Mouse (Mus musculus) left cerebral cortex, adult 2 months (tissue): ENCODE results near the gene Ccl4. TPM values are rescaled to one million over a fixed set of nuclear protein-coding genes. Genes with fewer than 3 reads are reported as not detected.

Source experiments
- DNase-seq, 2 experiments: peaks; one replicate each; pipeline ENCODE4 v3.0.0; 2021 to 2022; ENCODE audit warnings: low spot score in 2 of 2, mixed read lengths in 1 of 2; ENCODE audit errors: extremely low spot score in 1 of 2
- H3K27ac ChIP-seq: fragments of 200-600 bp; 2 replicates; pipeline ENCODE4 v1.8.1; 2022
- H3K4me3 ChIP-seq: fragments of 200-600 bp; 2 replicates; pipeline ENCODE4 v1.8.1; 2022
- CTCF ChIP-seq: fragments of 200-600 bp; IDR thresholded peaks from 2 replicates; pipeline ENCODE4 v1.8.1; 2022; ENCODE audit warnings: antibody characterized with exemption, mild to moderate bottlenecking, moderate library complexity
- intact Hi-C: fragments of 180-260 bp; cut with DNase I; formaldehyde crosslinking; loops from one replicate; pipeline ENCODE4 v1.15.1; 2025
- long read RNA-seq, 2 experiments: library from polyadenylated mRNA; stranded (forward); transcript quantifications; one replicate each; pipeline ENCODE4 v2.0.0; 2021; ENCODE audit warnings: borderline mapping rate in 2 of 2
- total RNA-seq, 2 experiments: library from RNA; stranded (reverse); gene quantifications; 2 replicates each; pipeline ENCODE4 v1.2.3; 2021

Gene Ccl4
- not detected for total RNA-seq
- long read RNA-seq, experiment 1 = 0 reads
- long read RNA-seq, experiment 2 = 0 reads

DNA sequence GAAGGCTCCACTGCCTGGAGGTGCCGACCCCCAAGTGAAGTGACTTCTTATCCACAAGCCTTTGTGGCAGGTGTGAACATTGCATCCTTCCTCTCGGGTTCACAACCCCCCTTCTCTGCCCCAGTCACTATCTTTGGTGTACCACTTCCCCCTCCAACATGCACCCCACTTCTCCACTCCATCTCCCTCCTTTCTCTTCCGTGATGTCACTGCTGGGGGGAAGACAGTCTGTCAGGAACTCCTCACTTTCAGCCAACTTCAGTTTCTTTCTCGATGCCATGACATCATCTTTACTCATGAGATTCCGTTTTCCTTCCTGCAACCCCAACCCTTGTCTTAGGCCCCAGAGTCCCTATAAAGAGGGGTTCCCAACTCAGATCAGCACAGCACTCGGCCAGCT lies at the start of gene Ccl4:
TSS of gene Ccl4 (plus strand) at position 381 of the 400 bp plus-strand sequence.
- Histone ChIP-seq H3K4me3 (no peak within 1 kb of the TSS), H3K27ac (no peak within 1 kb of the TSS)
- intact Hi-C loops = no loop called here
- no peak for TF ChIP-seq CTCF
- no peak for DNase-seq

DNA sequence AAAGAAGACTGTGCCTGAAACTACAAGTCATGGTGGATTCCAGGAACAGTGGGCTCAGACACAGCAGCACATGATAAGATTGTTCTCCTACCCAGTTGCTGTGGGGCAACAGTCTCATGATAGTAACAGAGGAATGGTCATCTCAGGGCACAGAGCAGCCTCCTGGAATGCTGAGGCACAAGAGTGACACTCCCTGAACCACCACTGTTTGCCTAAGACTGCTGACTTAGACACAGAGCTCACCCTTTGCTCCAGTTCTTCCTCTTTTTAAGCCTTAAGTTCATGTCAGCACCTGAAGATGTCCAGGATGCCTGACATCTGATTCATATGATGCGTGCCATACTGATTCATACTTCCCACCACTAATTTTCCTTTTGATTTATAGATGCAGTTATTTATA lies 45.8 kb upstream of the Ccl4 start:
- DNase-seq = no peak
- intact Hi-C loops = no loop called here
- H3K27ac ChIP-seq = no peak overlapping the region
- H3K4me3 ChIP-seq = no peak overlapping the region
- no peak for TF ChIP-seq CTCF

DNA sequence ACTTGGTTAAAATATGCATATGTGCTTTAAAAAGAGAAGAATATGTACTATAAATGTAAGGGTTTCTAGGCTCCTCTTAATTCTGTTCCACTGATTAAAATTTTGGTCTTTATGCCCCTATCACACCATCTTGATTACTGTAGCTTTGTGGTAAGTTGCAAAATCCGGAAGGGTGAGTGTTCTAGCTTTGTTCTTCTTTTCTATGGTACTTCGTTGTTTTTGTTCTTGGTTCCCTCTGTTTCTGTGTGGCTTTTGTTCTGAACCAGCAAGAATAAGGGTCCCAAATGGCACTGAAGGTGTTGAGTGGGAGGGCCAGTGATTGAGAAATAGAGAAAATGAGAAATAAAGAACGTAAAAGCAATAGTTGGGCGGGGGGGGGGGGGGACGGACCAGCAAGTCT lies 44.1 kb upstream of the Ccl4 start:
- no peak for DNase-seq
- intact Hi-C loops = no loop called here
- no peak for TF ChIP-seq CTCF
- no peak overlapping the region for H3K4me3 ChIP-seq
- no peak overlapping the region for H3K27ac ChIP-seq

DNA sequence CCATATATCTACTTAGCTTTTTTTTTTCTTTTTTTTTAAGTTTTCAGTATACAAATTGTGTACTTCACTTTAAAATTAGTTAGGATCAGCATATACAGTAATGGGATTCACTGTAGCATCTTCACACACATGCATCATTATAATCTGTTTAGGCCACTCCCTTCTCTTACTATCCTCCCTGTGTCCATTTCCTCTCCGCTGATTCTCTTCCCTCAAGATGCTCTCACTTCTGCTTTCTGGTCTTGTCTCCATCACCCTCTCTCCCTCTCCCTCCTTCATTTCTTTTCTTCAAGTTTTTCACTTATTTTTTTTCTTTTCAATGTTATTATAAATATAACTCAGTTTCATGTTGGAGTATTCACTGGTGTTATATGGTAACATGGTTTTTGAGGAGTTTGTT lies 43.3 kb upstream of the Ccl4 start:
- intact Hi-C loops = no loop called here
- no peak for TF ChIP-seq CTCF
- DNase-seq = no peak
- Histone ChIP-seq H3K4me3 (no peak overlapping the region), H3K27ac (no peak overlapping the region)

DNA sequence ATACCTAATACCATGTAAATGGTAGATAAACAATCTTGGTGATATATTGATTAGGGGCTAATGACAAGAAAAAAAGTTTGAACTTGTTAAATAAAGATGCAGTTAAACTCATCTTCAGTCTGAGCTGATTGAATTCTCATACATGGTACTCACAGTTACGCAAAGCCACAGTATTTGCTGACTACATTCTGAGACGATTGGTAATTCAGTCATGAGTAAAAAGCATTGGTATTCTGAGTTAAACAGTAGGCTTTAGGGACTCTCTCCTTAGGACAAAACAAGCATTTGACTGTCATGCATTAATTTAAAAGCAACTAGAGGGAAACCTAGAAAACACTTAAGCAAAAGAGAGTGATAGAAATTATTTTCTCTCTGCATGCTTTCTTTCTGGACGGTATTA lies 38.8 kb upstream of the Ccl4 start:
- TF ChIP-seq CTCF = no peak
- no peak overlapping the region for H3K27ac ChIP-seq
- intact Hi-C loops = no loop called here
- no peak overlapping the region for H3K4me3 ChIP-seq
- no peak for DNase-seq

DNA sequence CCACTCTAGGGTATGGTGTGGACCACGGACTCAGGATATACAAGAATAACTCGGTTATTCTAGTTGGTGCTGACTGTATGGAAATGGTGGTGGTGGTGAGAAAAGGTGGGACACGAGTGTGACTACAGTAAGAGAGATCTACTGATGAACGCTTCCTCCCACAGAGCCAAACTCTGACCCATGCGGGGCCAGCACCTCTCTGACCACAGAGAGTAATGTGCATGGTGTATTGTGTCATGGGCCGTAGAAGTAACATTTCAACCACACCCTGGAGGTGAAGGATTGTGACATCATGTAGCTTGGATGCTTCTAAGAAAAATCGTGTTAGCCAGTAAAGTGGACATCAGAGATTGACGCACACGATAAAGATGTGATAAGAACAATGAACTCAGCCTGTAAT lies 33.6 kb upstream of the Ccl4 start:
- H3K4me3 ChIP-seq = no peak overlapping the region
- intact Hi-C loops = no loop called here
- TF ChIP-seq CTCF = no peak
- H3K27ac ChIP-seq = no peak overlapping the region
- DNase-seq = no peak

DNA sequence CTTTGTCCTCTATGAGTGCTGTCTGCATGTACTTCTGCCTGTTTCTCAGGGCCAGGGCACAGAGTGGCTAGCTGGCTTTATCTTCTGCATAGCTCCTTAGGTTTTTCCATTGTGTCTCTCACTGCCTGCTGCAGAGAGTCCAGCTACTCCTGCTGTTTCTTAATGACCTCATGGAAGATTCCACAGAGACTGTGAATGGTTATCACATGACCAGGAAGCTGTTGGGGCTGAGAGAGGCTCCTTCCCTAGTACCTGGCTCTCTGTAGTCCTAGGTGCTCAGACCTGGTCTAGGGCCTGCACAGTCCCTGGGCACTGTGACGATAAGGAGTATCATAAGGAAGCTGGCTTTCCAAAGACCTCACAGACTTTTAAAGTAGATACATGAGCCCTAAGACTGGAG lies 31.8 kb upstream of the Ccl4 start:
- no peak for TF ChIP-seq CTCF
- Histone ChIP-seq H3K27ac (no peak overlapping the region), H3K4me3 (no peak overlapping the region)
- intact Hi-C loops = loop anchor here (5.0 to 10.0 kb wide), 2 partner anchors 68 to 186 kb away; no protein-coding TSS in a partner anchor
- no peak for DNase-seq

DNA sequence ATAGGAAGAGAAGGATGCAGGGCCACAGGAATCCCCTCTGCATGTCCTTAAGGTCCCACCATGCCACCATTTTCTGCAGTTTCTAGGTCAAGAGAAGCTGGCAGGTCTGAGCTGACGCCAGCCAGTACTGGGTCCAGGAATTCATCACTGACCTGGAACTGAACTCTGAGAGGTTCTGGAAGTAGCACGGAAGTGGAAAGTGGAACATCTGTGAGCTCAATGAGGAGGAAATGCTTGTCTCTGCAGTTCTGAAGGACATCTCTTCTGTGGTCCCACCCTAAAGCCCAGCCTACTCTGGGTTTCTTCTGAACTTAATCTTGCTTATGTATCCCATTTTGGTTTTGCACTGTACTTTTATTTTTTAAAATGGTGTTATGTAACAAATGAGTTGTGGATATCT lies 31.3 kb upstream of the Ccl4 start:
- intact Hi-C loops = loop anchor here (5.0 to 10.0 kb wide), 2 partner anchors 69 to 186 kb away; no protein-coding TSS in a partner anchor
- Histone ChIP-seq H3K27ac (no peak overlapping the region), H3K4me3 (no peak overlapping the region)
- TF ChIP-seq CTCF = no peak
- no peak for DNase-seq

DNA sequence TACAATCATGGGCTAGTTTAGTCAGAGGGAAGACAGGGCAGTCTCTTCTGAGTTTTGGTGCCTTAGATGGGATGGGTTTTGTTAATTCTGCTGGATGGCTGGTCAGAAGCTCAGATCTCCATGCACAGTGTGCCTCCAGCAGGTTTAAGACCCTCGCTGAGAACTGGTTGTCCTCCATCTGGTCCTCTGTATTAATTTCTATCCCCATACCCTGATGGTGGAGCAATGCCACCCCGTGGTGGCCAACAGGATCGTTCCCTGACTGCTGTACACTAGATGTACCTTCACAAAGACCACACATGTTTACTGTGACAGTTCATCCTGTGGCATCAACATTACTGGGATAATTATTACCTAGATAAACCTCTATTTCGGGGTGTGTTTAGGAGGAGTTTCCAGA lies 29.6 kb upstream of the Ccl4 start:
- Histone ChIP-seq H3K27ac (no peak overlapping the region), H3K4me3 (no peak overlapping the region)
- intact Hi-C loops = loop anchor here (5.0 to 10.0 kb wide), 2 partner anchors 70 to 188 kb away; no protein-coding TSS in a partner anchor
- DNase-seq = no peak
- peak; percentile 14 for TF ChIP-seq CTCF

DNA sequence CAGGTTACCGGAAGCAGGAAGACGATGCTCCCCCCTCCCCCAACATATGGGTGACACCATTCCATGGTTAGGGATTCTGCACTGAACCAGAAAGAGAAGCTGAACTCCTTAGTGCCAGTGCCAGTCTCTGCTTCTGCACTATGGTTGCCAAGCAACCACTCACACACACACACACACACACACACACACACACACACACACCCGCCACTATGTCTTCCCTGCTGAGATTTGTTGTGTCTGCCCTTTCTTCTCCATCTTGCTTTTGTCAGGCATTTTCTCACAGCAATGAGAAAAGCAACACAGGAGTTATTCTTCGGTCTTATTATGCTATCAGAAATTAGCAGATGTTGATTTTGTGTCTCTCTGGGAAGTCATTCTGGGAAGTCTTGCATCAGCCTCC lies 28.0 kb upstream of the Ccl4 start:
- no peak overlapping the region for H3K4me3 ChIP-seq
- H3K27ac ChIP-seq = no peak overlapping the region
- intact Hi-C loops = loop anchor here (5.0 to 10.0 kb wide), 2 partner anchors 72 to 190 kb away; no protein-coding TSS in a partner anchor
- no peak for TF ChIP-seq CTCF
- no peak for DNase-seq

DNA sequence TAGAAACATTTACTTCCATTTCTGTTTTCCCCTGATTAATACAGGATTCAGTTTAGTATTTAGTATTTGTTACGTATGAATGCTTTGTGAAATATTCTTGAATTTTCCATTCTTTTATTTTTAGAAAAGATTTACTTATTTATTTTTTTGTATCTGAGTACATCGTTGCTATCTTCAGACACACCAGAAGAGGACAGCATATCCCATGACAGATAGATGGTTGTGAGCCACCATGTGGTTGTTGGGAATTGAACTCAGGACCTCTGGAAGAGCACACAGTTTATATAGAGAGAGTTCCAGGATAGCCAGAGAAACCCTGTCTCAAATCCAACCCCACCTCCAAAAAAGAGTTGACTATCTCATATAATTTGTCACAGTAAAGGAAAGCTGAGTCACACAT lies 27.5 kb upstream of the Ccl4 start:
- intact Hi-C loops = loop anchor here (5.0 to 10.0 kb wide), 3 partner anchors 73 to 190 kb away; no protein-coding TSS in a partner anchor
- TF ChIP-seq CTCF = peak; percentile 23
- H3K27ac ChIP-seq = no peak overlapping the region

DNA sequence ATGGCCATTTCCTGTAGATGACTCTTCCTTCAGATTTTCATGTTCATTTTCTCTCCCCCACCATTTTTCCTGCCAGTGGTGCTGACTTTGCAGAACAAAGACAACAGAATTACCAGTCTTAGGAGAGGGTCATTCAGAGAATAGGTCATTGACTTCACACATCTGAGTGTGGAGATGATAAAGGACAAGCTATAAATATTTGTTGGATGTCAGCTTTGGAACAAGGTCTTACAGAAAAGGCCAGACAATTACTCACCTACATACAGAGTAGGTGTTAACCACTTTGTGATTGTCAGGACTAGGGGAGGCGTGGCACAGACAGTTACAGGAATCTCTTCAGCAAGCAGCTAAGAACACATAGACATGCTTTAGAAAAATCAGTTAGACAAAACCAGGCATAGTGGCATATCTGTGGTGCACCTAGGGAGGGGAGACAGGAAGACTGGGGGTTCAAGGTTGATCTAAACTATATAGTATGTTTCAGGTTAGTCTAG lies 25.6 kb upstream of the Ccl4 start:
- intact Hi-C loops = loop anchor here (5.0 to 10.0 kb wide), 2 partner anchors 101 to 192 kb away; no protein-coding TSS in a partner anchor
- DNase-seq = no peak
- Histone ChIP-seq H3K27ac (no peak overlapping the region), H3K4me3 (no peak overlapping the region)
- no peak for TF ChIP-seq CTCF

More for the DNA sequence above, 27.5 kb upstream of the Ccl4 start:
- DNase-seq = no peak
- H3K4me3 ChIP-seq = no peak overlapping the region

DNA sequence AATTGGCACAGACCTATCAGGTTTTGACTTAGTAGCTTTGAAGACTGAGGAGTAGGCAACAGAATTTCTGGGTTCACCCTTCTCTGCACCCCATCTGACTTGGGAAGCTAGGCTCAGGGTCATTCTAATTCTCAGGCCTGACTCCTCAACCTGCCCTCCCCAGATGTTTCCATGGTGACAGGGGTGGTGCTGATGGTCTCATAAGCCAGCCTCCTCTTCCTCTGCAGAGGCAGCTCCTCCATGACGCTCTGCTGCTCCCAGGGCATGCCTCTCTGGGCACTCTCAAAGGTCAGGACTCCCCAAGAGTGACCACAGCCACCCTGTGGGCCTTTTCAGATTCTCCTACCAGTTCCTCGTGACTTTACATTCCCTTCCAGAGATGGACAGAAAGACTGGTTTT lies 23.4 kb upstream of the Ccl4 start:
- intact Hi-C loops = loop anchor here (5.0 to 10.0 kb wide), 2 partner anchors 98 to 194 kb away; no protein-coding TSS in a partner anchor
- no peak for DNase-seq
- no peak for TF ChIP-seq CTCF
- H3K4me3 ChIP-seq = no peak overlapping the region
- H3K27ac ChIP-seq = no peak overlapping the region
